Mouse (Mus musculus) urinary bladder, adult 18-20 months (tissue): ENCODE results near the gene Pgs1.

Experiments used
- DNase-seq, 2 experiments: peaks; one replicate each; pipeline ENCODE4 v3.0.0; 2022; ENCODE audit warnings: low spot score in 2 of 2, mixed read lengths in 2 of 2

Gene Pgs1

DNA sequence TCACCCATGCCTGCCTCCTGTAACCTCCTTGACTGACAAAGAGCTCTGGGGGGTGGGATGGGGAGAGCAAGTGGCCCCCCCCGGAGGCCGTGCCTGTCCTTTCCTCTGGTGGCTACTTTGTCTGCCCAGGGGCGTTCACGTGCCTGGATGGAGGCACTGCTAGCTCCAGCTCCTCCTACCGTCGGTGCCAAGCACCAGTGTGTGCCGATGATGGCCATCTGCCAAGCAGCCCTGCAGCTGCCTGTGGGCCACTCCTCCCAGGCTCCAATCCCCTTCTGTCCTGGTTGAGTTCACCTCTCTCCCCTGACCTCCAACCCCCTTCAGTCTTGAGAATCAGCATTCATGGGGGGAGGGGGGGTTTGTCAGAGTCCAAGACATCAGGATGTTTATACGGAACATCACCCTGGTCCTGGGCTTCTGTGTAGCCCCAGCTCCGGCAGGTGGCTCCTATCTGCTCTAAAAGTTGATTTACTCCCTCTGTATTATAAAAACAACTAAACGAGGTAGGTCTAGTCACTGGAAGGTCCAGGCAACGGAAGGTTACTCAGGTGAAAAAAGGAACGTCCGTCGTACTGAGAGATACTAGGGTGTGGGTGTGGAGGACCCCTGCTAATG is 57.3 kb downstream of the Pgs1 start:
- DNase-seq = no peak

- no peak for DNase-seq
Observed at GRCm38 (mm10) chr11:118049641-118050040, 63.5 kb downstream of the Pgs1 start.

- DNase-seq = no peak
Observed at GRCm38 (mm10) chr11:118050174-118050573, 64.1 kb downstream of the Pgs1 start.

- DNase-seq = no peak
Observed at GRCm38 (mm10) chr11:118058367-118058766, 72.3 kb downstream of the Pgs1 start.

DNA sequence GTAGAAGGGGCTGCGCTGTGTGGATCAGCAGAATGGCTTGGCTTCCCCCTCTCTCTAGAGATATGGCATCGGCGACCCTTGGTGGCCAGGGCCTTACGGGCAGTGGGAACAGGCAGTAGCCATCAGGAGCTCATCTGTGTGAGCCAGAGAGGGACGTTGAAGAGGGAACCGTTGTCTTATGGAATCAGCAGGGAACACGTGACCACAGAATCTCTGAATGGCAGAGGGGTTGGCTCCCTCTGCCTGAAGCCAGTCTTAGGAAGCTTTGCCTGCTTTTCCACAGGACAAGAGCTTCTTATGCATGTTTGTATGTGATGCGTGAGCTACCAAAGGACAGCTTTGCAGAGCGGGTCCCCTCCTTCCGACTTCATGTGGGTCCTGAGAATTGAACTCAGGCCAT is 72.8 kb downstream of the Pgs1 start:
- DNase-seq = no peak

DNA sequence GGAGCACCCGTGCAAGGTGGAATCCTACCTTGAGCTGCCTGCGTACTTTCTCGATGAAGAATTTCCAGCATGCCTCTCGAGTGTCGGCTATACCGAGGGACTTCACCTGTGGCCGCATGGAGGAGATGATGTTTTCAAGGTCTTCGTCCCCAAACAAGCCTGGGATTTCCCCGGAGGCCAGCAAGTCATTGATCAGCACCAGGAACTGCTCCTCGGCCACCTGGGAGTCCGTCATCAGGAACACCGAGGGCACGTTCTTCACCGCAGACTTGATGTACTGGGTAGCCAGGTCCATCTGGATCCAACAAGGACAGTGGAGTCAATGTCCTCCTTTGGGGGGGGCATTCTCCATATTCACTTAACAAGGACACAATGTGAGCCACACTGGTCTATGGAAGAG is 73.9 kb downstream of the Pgs1 start:
- no peak for DNase-seq

GRCm38 (mm10) chr11:118067588-118067987 is 81.5 kb downstream of the Pgs1 start:
- no peak for DNase-seq

DNA sequence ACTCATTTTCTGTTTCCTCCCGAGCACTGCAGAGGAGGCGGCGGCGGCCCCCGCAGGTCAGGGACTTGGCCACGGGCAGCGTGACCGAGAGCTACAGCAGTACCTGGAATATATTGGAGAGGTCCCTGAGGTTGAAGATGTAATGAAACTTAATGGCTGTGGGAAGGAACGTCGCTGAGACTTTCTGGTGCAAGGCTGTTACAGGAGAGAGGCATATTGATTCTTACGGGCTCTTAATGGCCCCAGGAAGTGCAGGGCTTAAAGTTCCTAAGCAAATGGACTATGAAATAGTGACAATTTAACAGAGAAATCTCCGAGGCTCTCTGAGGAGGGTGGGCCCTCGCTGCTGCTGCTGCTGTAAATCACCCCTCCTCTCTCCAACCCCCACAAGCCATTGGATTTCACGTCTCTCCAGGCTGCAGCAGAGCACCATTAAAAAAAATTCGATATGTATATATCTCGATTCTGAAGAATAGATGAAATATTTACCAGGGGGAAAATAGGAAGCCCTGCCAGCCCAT is 82.8 kb downstream of the Pgs1 start:
- DNase-seq = no peak

GRCm38 (mm10) chr11:118071227-118071912 is 85.3 kb downstream of the Pgs1 start:
- no peak for DNase-seq
